Mouse (Mus musculus) spleen, postnatal 10 days (tissue): Measurements from ENCODE around the gene Gm29094.
"Not testable (repeated sequence)": the region's sequence is repeated elsewhere in the genome, so short reads cannot be mapped to it uniquely, and the experiment has no call there.

Source experiments
- DNase-seq, 2 experiments: peaks; one replicate each; pipeline ENCODE4 v3.0.0; 2021 to 2022; ENCODE audit warnings: low spot score in 2 of 2

Gene Gm29094

DNA sequence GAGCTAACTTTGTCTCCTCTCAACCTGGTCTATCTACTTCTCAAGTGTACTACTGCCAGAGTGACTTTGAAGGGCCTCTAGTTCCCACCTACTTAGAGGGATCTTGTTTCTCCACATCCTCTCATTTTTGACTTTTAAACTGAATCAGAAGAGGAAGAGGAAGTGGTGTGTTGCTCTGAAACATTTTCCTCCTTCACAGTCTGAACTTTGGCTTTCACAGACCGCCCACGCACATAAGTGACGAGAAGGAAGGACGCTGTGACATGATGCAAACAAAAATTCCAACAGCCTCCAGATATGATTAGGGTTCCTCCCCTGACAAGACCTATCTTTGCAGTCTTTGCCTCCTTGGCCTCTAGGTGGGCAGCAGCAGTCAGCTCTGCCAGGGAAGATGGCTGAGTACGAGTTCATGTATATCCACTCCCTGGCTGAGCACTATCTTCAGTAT lies at the start of gene Gm29094, which contains the start of gene Bcl2a1b:
Gene Gm29094 (plus strand): TSS at position 411 of the 448 bp plus-strand sequence.
Gene Bcl2a1b (plus strand): TSS at position 241 of the 448 bp plus-strand sequence.
- DNase-seq: peak in 1 of 2 experiments; percentile 50

DNA sequence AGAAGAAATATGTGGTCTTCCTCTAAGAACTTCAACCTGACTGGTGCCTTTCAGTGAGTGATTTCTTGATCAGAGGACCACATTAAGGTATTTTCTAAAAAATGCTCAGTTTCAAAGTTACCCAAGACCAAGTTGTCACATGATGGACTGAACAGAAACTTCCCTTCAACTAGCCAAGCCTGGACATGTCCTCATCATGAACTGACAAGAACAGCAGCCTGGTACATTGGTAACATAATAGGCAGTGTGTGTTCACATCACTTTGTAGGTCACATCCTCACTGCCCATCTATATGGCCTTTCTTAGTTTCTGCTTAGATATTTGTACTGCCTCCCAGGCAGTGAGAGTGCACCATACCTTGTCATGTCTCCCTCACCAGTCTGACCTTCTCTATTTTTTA lies 26.6 kb upstream of the Gm29094 start:
- DNase-seq: not testable (repeated sequence)

DNA sequence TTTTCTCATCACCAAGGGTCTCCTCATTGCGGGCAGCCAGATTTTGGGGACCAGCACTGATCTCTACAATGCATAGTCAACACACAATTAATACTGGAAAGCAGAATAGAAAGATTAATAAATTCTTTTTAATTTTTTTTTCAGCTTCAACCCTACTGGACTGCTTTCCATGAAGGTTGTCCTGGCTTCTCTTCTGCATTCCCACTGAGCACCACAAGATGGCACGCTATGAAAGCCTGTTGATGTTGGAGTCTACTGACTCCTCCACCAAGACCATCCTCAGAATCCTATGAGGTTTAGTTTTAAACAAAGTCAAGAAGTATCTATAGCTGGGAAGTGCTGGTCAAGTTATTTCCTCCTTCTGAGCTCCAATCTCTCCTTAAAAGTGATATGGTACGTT lies 20.3 kb upstream of the Gm29094 start:
- DNase-seq: peak; percentile 54 to 81

DNA sequence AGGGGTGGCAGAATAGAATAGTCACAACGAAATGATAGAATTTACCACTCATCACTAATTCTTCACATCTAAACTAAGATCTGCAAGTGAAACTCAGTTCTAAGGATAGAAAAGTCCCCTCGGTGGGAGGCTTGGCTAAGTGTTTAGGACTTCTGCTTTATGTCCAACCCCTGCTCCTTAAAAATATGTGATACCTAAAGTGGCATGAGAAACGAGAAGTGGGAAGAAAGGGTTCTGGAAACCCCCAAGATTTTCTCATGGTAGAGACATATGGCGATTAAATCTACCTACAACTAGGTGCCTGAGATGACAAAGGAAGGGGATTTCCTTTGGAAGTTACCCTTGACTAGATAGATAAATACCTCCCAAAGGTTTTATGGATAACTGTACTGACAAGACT lies 19.7 kb upstream of the Gm29094 start:
- DNase-seq: not testable (repeated sequence)

DNA sequence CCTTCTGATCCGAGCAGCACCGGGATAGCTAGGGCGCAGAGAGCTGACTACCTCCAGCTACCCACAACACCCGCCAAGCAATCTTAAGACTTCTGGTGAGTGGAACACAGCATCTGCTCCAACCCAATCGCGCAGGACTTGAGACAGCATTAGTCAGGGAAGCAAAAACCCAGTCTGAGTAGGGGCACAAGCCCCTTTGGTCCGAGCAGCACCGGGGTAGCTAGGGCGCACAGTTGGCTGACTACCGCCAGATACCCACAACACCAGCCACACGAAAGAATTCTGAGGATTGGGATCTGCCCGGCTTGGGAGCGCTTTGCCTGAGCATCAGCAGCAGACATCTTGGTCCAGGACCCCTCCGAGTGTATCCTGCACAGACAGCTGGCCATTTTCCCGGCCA lies 12.2 kb upstream of the Gm29094 start:
- DNase-seq: not testable (repeated sequence)

DNA sequence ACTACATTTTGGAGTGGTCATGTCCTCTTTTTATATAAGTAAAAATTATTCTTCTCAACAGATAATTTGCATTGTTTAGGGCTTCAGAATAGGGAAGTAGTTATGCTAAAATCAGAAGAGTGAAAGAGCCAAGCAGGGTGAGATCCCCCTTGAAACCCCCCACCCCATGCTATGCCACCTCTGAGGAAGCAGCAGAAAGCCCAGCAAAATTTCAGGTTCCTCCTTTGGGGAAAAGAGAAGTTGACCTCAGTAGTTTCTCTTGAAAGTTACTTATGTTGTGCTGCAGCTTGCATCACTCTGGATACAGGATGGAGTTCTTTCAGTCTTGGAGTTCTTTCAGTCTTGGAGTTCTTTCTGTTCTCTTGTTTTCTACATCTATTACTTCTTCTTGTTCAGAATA lies 3.7 kb upstream of the Gm29094 start:
- DNase-seq: not testable (repeated sequence)

DNA sequence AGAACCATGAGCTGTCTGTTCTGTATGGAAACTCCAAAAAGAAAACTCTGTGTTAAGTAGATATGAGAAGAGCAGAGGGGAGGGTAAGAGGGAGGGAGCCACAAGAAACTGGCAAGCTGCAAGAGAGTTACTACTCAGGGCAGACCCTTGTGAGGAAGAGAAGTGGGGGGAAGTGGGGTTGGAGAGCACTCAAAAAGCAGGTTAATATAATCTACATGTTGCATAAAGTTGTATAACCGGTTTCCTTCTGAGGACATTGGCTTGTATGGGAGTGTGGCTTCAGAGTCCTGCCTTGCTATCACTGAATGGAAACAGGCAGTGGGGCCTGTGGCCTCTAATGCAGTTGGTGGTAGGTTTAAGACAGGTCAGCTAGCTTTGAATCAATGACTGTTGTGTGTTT lies 1.7 kb upstream of the Gm29094 start:
- not testable (repeated sequence) for DNase-seq

DNA sequence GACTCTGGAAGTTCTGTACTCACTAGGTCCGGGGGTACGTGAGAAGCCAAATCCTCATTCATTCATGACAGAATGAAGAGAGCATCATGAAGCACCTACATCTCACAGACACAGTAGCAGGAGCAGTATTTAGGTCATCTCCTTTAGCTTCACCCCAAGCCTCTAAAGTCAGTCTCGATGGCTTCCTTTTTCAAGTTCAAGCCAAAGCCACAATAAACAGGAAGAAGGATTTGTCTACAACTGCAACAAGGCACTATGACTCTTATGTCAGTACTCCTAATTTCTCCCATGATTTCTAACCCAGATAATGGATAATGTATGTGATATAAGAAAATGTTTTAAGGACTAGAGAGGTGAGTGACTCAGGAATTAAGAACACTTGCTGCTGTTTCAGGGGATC lies 830 bp upstream of the Gm29094 start:
- not testable (repeated sequence) for DNase-seq

DNA sequence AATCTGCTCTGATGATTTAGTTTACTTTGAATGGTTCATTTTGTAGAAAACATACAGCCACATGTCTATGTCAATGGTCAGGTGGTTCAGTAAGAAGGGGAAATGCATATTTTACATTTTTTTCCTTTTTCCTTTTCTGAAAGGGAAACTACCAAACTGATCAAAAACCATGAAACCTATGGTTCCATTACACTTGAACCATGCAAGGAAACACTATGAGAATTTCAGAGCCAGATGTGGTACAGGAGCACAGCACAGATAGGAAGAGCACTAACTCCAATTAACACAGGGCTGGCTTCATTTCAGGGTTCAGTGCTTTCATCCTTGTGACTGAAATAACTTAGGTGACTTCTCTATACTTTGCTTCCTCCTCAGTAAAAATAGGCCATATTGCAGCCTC lies 3.1 kb downstream of the Gm29094 start:
- not testable (repeated sequence) for DNase-seq

DNA sequence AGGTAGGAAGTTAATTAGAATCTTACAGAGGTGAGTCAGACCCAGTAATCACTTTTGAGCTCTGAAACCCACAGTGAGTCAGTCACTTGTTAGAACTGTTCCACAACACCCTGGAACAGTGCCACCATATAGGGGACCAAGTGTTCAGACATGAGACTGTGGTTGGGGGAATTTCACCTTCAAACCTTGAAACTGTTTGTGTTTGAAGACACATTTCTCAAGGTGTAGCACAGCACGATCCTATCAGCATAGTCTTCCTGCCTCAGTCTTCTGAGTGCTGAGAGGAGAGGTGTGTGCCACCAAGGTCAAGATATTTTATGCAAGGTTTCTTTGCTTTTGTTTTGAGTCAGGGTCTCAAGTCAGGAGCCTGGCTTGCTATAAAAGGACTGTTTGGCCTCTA lies 9.8 kb downstream of the Gm29094 start:
- not testable (repeated sequence) for DNase-seq

DNA sequence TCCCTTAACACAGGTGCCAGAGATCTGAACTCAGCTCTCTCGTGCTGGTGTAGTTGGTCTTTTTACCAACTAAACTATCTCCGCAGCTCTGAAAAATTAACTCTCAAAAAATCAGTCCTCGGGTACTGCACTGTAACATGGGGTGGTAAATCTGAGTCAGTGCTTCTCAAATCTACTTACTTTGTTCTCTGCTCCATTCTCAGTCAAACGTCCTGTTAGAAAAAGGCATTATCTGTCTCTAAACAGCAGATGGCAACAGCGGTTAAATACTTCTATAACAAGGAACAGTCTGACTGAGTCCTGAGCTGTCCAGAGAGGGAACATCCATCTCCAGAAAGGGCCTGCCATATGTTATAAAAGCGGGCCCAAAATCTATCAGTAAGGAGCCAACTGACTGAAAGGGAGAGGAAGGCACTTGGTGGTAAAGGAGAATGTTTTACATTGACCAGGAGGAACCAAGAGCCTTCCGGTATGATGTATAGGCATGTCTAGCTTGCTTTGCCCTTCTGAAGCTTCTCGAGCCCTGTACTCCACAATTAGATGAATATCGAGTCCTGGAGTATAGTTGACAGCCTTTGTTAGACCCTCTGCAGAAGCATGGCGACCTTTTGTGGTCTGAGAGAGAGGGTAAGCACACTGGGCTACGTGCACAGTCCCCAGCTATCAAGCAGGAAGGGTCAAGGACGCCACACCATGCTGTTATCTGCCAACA lies 11.3 kb downstream of the Gm29094 start, which contains the start of gene Mthfs:
Gene Mthfs (plus strand): TSS at position 324 of the 712 bp plus-strand sequence.
- not testable (repeated sequence) for DNase-seq

DNA sequence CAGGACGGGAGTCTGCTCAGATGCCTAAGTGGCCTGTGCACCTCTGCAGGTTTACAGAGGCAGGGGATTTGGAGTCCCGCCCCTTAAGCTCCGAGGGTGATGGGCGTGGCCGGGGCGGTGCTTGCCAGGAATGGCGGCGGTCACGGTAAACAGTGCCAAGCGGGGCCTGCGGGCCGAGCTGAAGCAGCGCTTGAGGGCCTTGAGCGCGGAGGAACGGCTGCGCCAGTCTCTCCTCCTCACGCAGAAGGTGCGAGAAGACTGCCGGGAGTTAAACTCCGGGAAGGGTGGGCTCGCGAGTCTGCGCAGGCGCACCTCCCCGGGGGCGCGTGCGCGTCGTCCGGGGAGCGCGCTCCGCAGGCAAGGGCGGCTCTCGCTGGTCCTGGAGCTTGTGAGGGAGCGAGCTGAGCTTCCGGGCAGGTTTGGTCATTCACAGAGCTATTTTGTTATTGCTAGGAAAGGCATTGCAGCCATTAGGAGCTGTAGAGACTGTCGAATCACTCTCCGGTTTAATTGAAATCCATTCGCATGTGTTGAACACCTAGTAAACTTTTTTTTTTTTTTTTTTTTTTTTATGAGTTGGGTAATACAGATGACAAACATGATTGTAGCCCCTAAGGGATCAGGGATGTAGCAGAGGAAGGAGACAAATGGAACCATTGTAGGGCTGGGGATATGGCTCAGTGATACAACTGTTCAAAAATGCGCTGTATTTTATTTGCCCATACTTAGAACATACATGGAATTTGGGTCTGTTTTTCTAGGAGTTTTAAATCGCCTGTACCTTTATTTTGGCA lies 12.1 kb downstream of the Gm29094 start:
- DNase-seq: peak; percentile 69 to 92

DNA sequence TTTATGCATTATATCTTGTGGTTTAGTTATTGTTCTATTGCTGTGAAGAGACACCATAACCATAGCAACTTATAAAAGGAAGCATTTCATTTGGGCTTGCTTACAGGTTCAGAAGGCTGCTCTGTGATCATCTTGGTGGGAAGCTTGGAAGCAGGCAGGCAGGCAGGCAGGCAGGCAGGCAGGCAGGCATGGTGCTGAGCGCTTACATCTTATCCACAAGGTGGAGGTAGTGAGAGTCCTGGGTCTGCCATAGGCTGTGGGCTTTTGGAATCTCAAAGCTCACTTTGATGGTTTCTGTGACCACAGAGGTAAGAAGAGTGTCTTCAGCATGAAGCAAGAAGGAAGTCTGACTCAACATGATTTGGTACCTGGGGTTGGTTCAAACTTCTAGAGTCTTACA lies 13.2 kb downstream of the Gm29094 start:
- DNase-seq: peak in 1 of 2 experiments; percentile 56

DNA sequence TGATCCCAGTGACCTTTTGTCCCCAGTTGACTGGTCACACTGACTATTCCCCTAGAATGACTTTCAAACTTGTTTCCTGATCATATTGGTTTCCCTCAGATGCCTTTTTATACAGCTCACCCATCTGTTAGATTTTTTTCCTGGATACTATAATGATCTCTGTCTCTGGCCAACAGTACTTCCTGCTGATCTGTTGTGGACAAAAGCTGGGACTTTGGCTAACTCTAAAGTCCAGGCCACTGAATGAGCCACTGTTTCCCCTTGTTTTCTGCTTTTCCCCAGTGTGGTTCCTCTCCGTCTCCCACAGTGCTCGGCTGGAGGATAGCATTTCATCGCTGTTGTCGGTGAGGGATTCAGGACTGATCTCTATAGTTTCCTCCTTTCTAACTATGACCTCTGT lies 19.0 kb downstream of the Gm29094 start:
- DNase-seq: not testable (repeated sequence)

DNA sequence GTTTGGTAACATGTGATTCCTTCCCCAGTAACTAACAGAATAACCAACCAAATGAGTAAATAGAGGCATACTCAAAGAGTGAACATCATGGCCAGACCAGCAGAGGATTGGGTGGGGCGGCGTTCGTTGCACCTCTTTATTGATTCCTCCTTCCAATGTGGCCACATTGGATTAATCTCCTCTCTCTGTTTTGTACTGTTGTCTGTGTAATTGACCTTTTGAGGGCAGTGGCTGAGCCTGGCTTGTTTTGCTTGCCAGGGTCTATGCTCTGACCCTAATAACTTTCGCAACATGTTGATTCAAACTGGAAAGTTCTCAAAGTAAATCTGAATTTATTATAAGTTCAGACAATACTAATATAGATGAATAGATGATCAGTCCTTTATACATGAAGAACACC lies 20.5 kb downstream of the Gm29094 start:
- not testable (repeated sequence) for DNase-seq

DNA sequence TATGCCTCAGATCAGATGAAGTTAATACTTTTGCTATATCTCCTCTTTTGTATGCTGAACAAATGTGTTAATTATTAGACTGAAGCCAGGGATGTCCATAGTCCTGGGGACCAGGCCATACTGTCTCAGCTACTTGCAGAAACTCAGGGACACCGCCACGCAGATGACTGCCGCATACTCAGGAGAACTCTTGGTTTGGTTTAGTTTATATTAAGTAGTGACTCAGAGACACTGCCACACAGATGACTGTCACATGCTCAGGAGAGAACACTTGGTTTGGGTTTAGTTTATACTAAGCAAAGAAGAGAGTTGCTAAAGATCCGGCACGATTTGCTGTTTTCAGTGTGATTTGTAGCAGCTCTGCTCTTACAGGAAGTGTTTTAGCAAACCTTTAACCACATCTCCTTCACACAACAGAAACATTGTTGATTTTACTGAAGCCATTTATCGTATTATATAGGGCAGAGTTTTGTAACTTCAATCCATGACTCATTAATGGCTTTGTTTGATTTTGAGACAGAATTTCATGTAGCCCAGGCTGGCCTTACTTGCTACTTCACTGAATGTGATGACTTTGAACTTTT lies 21.6 kb downstream of the Gm29094 start:
- DNase-seq: not testable (repeated sequence)

DNA sequence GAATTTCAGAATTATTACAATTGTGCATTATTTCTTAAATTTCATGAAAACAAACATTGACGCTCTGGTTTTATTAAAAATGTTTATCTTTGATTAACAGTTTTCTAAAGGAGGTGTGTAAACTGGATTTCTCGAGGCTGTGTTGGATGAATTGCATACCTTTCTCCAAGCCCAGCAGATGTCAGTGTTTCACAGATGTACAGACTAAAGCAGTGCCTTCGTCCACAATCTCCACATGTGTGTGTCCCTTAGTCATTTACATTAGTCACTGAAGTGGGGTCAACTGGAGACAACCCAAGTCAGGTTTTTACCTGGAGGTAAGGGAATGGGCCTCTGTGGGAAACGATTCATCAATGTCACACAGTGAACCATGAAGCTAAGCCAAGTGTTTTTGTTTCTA lies 26.9 kb downstream of the Gm29094 start:
- DNase-seq: no peak

DNA sequence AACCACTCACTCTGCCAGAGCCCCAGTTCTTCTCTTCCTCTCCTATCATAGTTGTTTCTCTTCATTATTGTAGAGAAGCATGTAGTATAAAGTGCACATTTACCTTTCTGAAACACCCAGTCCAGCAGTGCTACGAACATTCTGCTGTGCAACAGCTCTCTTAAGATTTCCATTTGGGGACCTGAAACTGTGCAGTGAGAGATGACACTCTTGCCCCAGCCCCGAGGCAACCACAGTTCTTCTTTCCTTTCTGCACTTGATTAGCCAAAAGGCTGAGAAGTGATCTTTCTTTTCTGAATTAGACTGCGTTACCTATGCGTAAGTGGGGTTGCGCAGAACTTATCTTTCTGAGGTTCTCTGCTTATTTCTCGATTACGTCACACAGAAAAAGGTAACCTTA lies 28.9 kb downstream of the Gm29094 start:
- peak in 1 of 2 experiments; percentile 39 for DNase-seq

DNA sequence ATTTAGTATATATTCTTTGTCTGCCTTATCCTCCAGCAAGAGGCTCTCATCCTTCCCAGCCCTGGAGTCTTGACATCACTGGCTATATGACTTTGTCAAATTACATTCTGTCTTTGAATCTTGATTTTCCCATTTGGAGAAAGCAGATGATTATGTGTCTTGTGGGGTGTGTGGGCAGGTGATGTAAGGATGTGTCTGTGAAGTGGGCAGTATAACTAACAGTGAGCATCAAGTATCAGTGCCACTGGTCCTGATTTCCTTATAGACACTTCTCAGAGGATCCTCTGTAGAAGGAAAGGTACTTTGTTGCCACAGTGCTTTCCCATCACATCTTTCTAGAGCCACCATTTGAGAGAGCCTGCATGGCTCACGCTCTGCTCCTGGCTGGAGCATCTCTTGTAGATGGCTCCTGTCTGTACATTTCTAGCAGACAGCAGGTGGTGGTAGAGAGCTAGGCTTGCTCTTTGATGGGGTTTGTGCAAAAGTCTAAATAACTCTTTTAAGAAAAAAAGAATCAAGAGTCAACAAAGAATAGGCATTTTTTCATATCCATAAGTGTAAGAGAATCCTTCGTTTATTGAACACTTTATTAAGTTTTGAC lies 31.8 kb downstream of the Gm29094 start:
- peak in 1 of 2 experiments; percentile 45 for DNase-seq

DNA sequence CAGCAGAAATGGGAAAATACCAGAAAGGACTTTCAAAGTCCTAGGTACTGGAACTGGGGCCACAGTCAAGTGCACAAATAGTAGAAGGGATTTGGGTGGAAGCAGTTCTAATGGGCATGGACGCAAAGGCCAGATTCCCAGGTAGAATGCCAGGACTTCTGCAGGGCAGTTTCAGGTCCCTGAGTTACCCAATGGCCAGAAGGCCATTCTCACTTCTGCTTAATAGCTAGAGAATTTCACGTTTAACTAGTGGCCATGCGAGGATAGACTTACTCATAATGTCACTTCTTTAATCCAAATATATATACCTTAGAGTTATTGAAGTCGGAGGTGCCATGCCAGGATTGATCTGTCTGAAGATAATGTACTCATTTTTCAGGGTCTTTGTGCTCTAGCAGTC lies 38.0 kb downstream of the Gm29094 start:
- DNase-seq: not testable (repeated sequence)

DNA sequence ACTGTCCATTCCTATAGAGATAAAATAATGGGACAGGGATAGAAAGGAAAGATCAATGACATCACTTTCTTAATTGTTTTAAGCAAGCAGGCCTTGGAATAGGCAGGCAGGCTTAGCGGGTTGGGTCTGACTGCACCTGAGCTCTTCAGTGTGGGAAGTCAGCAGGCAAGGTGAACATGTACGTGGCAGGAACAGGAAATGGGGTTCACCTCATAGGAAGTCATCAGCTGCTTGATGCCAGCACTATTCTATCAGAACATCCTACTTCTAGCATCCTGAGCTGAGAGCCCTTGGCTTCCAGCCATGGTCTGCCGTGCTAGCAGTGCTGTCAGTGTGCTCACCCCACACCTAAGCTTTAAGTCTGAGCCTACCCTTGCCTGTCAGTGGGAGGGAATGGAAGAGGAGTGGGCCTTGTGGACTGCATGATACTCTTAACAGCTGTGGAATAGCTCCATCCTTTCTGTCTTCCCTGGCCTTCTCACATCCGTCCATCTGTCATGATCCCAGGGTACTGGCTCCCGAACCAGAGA lies 39.9 kb downstream of the Gm29094 start:
- DNase-seq: not testable (repeated sequence)
